Mouse (Mus musculus) bone marrow, adult 2 months (tissue): ENCODE data around the gene Bcar3.

Source experiments
- CTCF ChIP-seq: fragments of 200-500 bp; IDR thresholded peaks from 2 replicates; pipeline ENCODE4 v1.5.1; 2011; ENCODE audit warnings: low read length, control low read depth; ENCODE audit not compliant: control insufficient read depth, insufficient read depth
- POLR2A ChIP-seq: fragments of 200-500 bp; IDR thresholded peaks from 2 replicates; pipeline ENCODE4 v1.6.1; 2011; ENCODE audit warnings: low read depth, mild to moderate bottlenecking, control low read depth, low read length, borderline replicate concordance; ENCODE audit not compliant: control insufficient read depth

GRCm38 (mm10) chr3:122460848-122461511, 167.0 kb downstream of the Bcar3 start:
- TF ChIP-seq CTCF (no peak), POLR2A (no peak)
